Mouse (Mus musculus) CH12.LX (cell line): ENCODE results near the gene Miga2. TPM values are rescaled to one million over a fixed set of nuclear protein-coding genes. Genes with fewer than 3 reads are reported as not detected.

Experiments
- polyA plus RNA-seq: library from polyadenylated mRNA; unstranded; fragments of >175 nt; gene quantifications from 2 replicates; pipeline ENCODE4 v1.2.1, GENCODE M21; 2012; ENCODE audit warnings: low read depth; ENCODE audit not compliant: insufficient read length
- total RNA-seq, 2 experiments: library from RNA; depleted of rRNA; stranded (reverse); fragments of 300-350 nt in 1 of 2; fragments of >200 nt in 1 of 2; gene quantifications; 2 replicates each; pipeline ENCODE4 v1.2.3; 2012 to 2014

Gene Miga2
- total and polyA plus RNA-seq, 3 experiments, result 9.2 to 11.2 (median 9.4) TPM

Other genes with a start within 250 kb of the Miga2 start
- 9.5 and 13.4 TPM in 2 replicates for gene Zer1, start 239.6 kb upstream of the Miga2 start, total RNA-seq (2012; rRNA removed)
- gene Zer1, start 239.6 kb upstream of the Miga2 start, total RNA-seq (2014; rRNA removed), result 4.8 and 5.5 TPM in 2 replicates
- gene Zer1, start 239.6 kb upstream of the Miga2 start, polyA plus RNA-seq, result 13.3 and 15.0 TPM in 2 replicates
- 32.1 and 35.1 TPM in 2 replicates for gene Tbc1d13, start 230.5 kb upstream of the Miga2 start, total RNA-seq (2012; rRNA removed)
- 21.4 and 25.9 TPM in 2 replicates for gene Tbc1d13, start 230.5 kb upstream of the Miga2 start, total RNA-seq (2014; rRNA removed)
- gene Tbc1d13, start 230.5 kb upstream of the Miga2 start, polyA plus RNA-seq, result 36.1 and 36.8 TPM in 2 replicates
- 9.2 and 9.7 TPM in 2 replicates for gene Endog, start 192.7 kb upstream of the Miga2 start, total RNA-seq (2012; rRNA removed)
- gene Endog, start 192.7 kb upstream of the Miga2 start, total RNA-seq (2014; rRNA removed), result 0.23 TPM in 1 of 2 replicates, not detected in the other
- gene Endog, start 192.7 kb upstream of the Miga2 start, polyA plus RNA-seq, result not detected in 2 replicates
- gene Spout1, start 185.8 kb upstream of the Miga2 start, total RNA-seq (2012; rRNA removed), result 49.2 and 56.7 TPM in 2 replicates
- gene Spout1, start 185.8 kb upstream of the Miga2 start, total RNA-seq (2014; rRNA removed), result 34.8 and 38.4 TPM in 2 replicates
- gene Spout1, start 185.8 kb upstream of the Miga2 start, polyA plus RNA-seq, result 62.3 and 63.7 TPM in 2 replicates
- 5.3 and 7.0 TPM in 2 replicates for gene Kyat1, start 158.4 kb upstream of the Miga2 start, total RNA-seq (2012; rRNA removed)
- gene Kyat1, start 158.4 kb upstream of the Miga2 start, total RNA-seq (2014; rRNA removed), result 5.0 and 5.5 TPM in 2 replicates
- 5.2 and 5.4 TPM in 2 replicates for gene Kyat1, start 158.4 kb upstream of the Miga2 start, polyA plus RNA-seq
- 2.8 and 3.1 TPM in 2 replicates for gene Lrrc8a, start 126.5 kb upstream of the Miga2 start, total RNA-seq (2012; rRNA removed)
- 1.1 and 1.8 TPM in 2 replicates for gene Lrrc8a, start 126.5 kb upstream of the Miga2 start, total RNA-seq (2014; rRNA removed)
- gene Lrrc8a, start 126.5 kb upstream of the Miga2 start, polyA plus RNA-seq, result 1.2 and 1.4 TPM in 2 replicates
- 0.46 and 0.64 TPM in 2 replicates for gene Gm28035, start 123.7 kb upstream of the Miga2 start, total RNA-seq (2012; rRNA removed)
- gene Gm28035, start 123.7 kb upstream of the Miga2 start, total RNA-seq (2014; rRNA removed), result 0.27 TPM in 2 replicates
- 0.35 and 0.36 TPM in 2 replicates for gene Gm28035, start 123.7 kb upstream of the Miga2 start, polyA plus RNA-seq
- gene Phyhd1, start 98.0 kb upstream of the Miga2 start, total RNA-seq (2012; rRNA removed), result 3.1 and 8.9 TPM in 2 replicates
- gene Phyhd1, start 98.0 kb upstream of the Miga2 start, total RNA-seq (2014; rRNA removed), result 5.7 and 7.1 TPM in 2 replicates
- 9.7 and 11.5 TPM in 2 replicates for gene Phyhd1, start 98.0 kb upstream of the Miga2 start, polyA plus RNA-seq
- gene Gm28038, start 83.2 kb upstream of the Miga2 start, total RNA-seq (2012; rRNA removed), result not detected in 2 replicates
- not detected in 2 replicates for gene Gm28038, start 83.2 kb upstream of the Miga2 start, total RNA-seq (2014; rRNA removed)
- 7.4 TPM in 1 of 2 replicates, not detected in the other for gene Gm28038, start 83.2 kb upstream of the Miga2 start, polyA plus RNA-seq
- 17.4 and 18.1 TPM in 2 replicates for gene Dolk, start 77.9 kb upstream of the Miga2 start, total RNA-seq (2012; rRNA removed)
- gene Dolk, start 77.9 kb upstream of the Miga2 start, total RNA-seq (2014; rRNA removed), result 11.1 and 11.6 TPM in 2 replicates
- gene Dolk, start 77.9 kb upstream of the Miga2 start, polyA plus RNA-seq, result 10.8 and 11.8 TPM in 2 replicates
- 40.2 and 47.6 TPM in 2 replicates for gene Nup188, start 77.8 kb upstream of the Miga2 start, total RNA-seq (2012; rRNA removed)
- gene Nup188, start 77.8 kb upstream of the Miga2 start, total RNA-seq (2014; rRNA removed), result 19.7 and 20.9 TPM in 2 replicates
- gene Nup188, start 77.8 kb upstream of the Miga2 start, polyA plus RNA-seq, result 58.8 and 61.2 TPM in 2 replicates
- gene Sh3glb2, start 4.9 kb upstream of the Miga2 start, total RNA-seq (2012; rRNA removed), result 42.6 and 47.8 TPM in 2 replicates
- 27.2 and 34.0 TPM in 2 replicates for gene Sh3glb2, start 4.9 kb upstream of the Miga2 start, total RNA-seq (2014; rRNA removed)
- gene Sh3glb2, start 4.9 kb upstream of the Miga2 start, polyA plus RNA-seq, result 38.9 and 39.3 TPM in 2 replicates
- 19.2 and 22.8 TPM in 2 replicates for gene Dolpp1, start 28.0 kb downstream of the Miga2 start, total RNA-seq (2012; rRNA removed)
- 15.0 and 22.3 TPM in 2 replicates for gene Dolpp1, start 28.0 kb downstream of the Miga2 start, total RNA-seq (2014; rRNA removed)
- gene Dolpp1, start 28.0 kb downstream of the Miga2 start, polyA plus RNA-seq, result 17.9 and 19.1 TPM in 2 replicates
- gene Crat, start 51.6 kb downstream of the Miga2 start, total RNA-seq (2012; rRNA removed), result 3.6 and 4.5 TPM in 2 replicates
- gene Crat, start 51.6 kb downstream of the Miga2 start, total RNA-seq (2014; rRNA removed), result 1.3 and 1.7 TPM in 2 replicates
- 2.8 and 4.2 TPM in 2 replicates for gene Crat, start 51.6 kb downstream of the Miga2 start, polyA plus RNA-seq
- 111 and 120 TPM in 2 replicates for gene Ptpa, start 51.8 kb downstream of the Miga2 start, total RNA-seq (2012; rRNA removed)
- 117 and 122 TPM in 2 replicates for gene Ptpa, start 51.8 kb downstream of the Miga2 start, total RNA-seq (2014; rRNA removed)
- gene Ptpa, start 51.8 kb downstream of the Miga2 start, polyA plus RNA-seq, result 190 and 194 TPM in 2 replicates
- gene Ier5l, start 110.0 kb downstream of the Miga2 start, total RNA-seq (2012; rRNA removed), result 0.98 and 1.1 TPM in 2 replicates
- 0.22 and 0.51 TPM in 2 replicates for gene Ier5l, start 110.0 kb downstream of the Miga2 start, total RNA-seq (2014; rRNA removed)
- gene Ier5l, start 110.0 kb downstream of the Miga2 start, polyA plus RNA-seq, result 0.31 and 0.33 TPM in 2 replicates
- 0.51 TPM in 1 of 2 replicates, not detected in the other for gene Cstad, start 230.8 kb downstream of the Miga2 start, total RNA-seq (2012; rRNA removed)
- not detected in 2 replicates for gene Cstad, start 230.8 kb downstream of the Miga2 start, total RNA-seq (2014; rRNA removed)
- 0.29 TPM in 1 of 2 replicates, not detected in the other for gene Cstad, start 230.8 kb downstream of the Miga2 start, polyA plus RNA-seq